Mouse (Mus musculus) kidney, postnatal 25 days (tissue): ENCODE measurements around the gene Akr1b10.
"Not testable (repeated sequence)": the region's sequence is repeated elsewhere in the genome, so short reads cannot be mapped to it uniquely, and the experiment has no call there.

Experiments used
- DNase-seq, 2 experiments: peaks; one replicate each; pipeline ENCODE4 v3.0.0; 2021; ENCODE audit warnings: mixed read lengths in 2 of 2

The Akr1b10 gene

GRCm38 (mm10) chr6:34384110-34384661, at the start of gene Akr1b10:
Gene Akr1b10, plus strand, starts transcription at chr6:34384218.
- DNase-seq = peak; percentile 88 to 92

GRCm38 (mm10) chr6:34334673-34335072, 49.3 kb upstream of the Akr1b10 start:
- DNase-seq = no peak

GRCm38 (mm10) chr6:34337799-34338198, 46.2 kb upstream of the Akr1b10 start:
- no peak for DNase-seq

GRCm38 (mm10) chr6:34341991-34342390, 42.0 kb upstream of the Akr1b10 start:
- DNase-seq = no peak

- no peak for DNase-seq
These were observed 41.5 kb upstream of the Akr1b10 start for GRCm38 (mm10) chr6:34342476-34342875.

- DNase-seq = no peak
These were observed 40.6 kb upstream of the Akr1b10 start for GRCm38 (mm10) chr6:34343426-34343825.

- DNase-seq = no peak
These were observed 39.7 kb upstream of the Akr1b10 start for GRCm38 (mm10) chr6:34344135-34344850.

GRCm38 (mm10) chr6:34344935-34345334, 39.1 kb upstream of the Akr1b10 start:
- DNase-seq = peak; percentile 15 to 58

- DNase-seq = peak; percentile 59 to 73
These were observed 37.7 kb upstream of the Akr1b10 start for GRCm38 (mm10) chr6:34346096-34346898.

GRCm38 (mm10) chr6:34350037-34350699, 33.9 kb upstream of the Akr1b10 start:
- no peak for DNase-seq

- not testable (repeated sequence) for DNase-seq
These were observed 32.5 kb upstream of the Akr1b10 start for GRCm38 (mm10) chr6:34351481-34351880.

GRCm38 (mm10) chr6:34352401-34352800, 31.6 kb upstream of the Akr1b10 start:
- DNase-seq = no peak

GRCm38 (mm10) chr6:34353658-34354353, 30.2 kb upstream of the Akr1b10 start, which contains the start of gene Akr1b8:
Gene Akr1b8, plus strand, starts transcription at chr6:34354119.
- DNase-seq = no peak

GRCm38 (mm10) chr6:34354354-34355348, 29.4 kb upstream of the Akr1b10 start:
- DNase-seq = no peak

- no peak for DNase-seq
These were observed 28.7 kb upstream of the Akr1b10 start for GRCm38 (mm10) chr6:34355349-34355747.

- no peak for DNase-seq
These were observed 28.2 kb upstream of the Akr1b10 start for GRCm38 (mm10) chr6:34355841-34356240.

GRCm38 (mm10) chr6:34364217-34365136, 19.5 kb upstream of the Akr1b10 start:
- DNase-seq = no peak

- DNase-seq = no peak
These were observed 16.0 kb upstream of the Akr1b10 start for GRCm38 (mm10) chr6:34367998-34368397.

- no peak for DNase-seq
These were observed 13.9 kb upstream of the Akr1b10 start for GRCm38 (mm10) chr6:34370081-34370480.
